Mouse (Mus musculus) liver, embryonic 15.5 days (tissue): ENCODE results near the gene Fstl4. TPM values are rescaled to one million over a fixed set of nuclear protein-coding genes. Genes with fewer than 3 reads are reported as not detected.

Experiments used
- ATAC-seq: fragments of 200-750 bp; cut with Nextera tagmentation; 2 replicates; pipeline ENCODE4 v1.8.0; 2017; ENCODE audit warnings: moderate number of reproducible peaks, mild to moderate bottlenecking, moderate library complexity; ENCODE audit not compliant: insufficient read depth
- H3K27ac ChIP-seq: fragments of 300-500 bp; sonication (generic); replicated peaks from 2 replicates; pipeline ENCODE4 v1.5.1; 2015; ENCODE audit warnings: mild to moderate bottlenecking, inconsistent platforms
- H3K27me3 ChIP-seq: fragments of 300-500 bp; sonication (generic); 2 replicates; pipeline ENCODE4 v1.6.1; 2015; ENCODE audit warnings: mild to moderate bottlenecking, inconsistent platforms
- H3K36me3 ChIP-seq: fragments of 300-500 bp; sonication (generic); replicated peaks from 2 replicates; pipeline ENCODE4 v1.6.1; 2015; ENCODE audit warnings: moderate library complexity, mild to moderate bottlenecking, inconsistent platforms
- H3K4me1 ChIP-seq: fragments of 300-500 bp; sonication (generic); replicated peaks from 2 replicates; pipeline ENCODE4 v1.6.1; 2015; ENCODE audit warnings: inconsistent platforms
- H3K4me2 ChIP-seq: fragments of 300-500 bp; sonication (generic); 2 replicates; pipeline ENCODE4 v1.6.1; 2015; ENCODE audit warnings: moderate library complexity, mild to moderate bottlenecking, inconsistent platforms
- H3K4me3 ChIP-seq: fragments of 300-500 bp; sonication (generic); replicated peaks from 2 replicates; pipeline ENCODE4 v1.5.1; 2015; ENCODE audit warnings: mild to moderate bottlenecking, inconsistent platforms
- H3K9ac ChIP-seq: fragments of 300-500 bp; sonication (generic); 2 replicates; pipeline ENCODE4 v1.6.1; 2015; ENCODE audit warnings: moderate library complexity, mild to moderate bottlenecking, inconsistent platforms
- H3K9me3 ChIP-seq: fragments of 300-500 bp; sonication (generic); replicated peaks from 2 replicates; pipeline ENCODE4 v1.6.1; 2016; ENCODE audit warnings: inconsistent platforms
- WGBS: fragments of 180-500 bp; shearing (Covaris S2); methylation state at CpG from one replicate; pipeline ENCODE4 v1.1.7; 2015; ENCODE audit warnings: mixed read lengths; ENCODE audit not compliant: insufficient replicate concordance; 5-methylcytosine and 5-hydroxymethylcytosine counted together
- polyA plus RNA-seq: library from polyadenylated mRNA; unstranded; fragments of >200 nt; fragmentation: Nextera tagmentation; extraction: Ambion mirVana; gene quantifications from 2 replicates; pipeline ENCODE4 v1.2.1, GENCODE M21; 2015

The Fstl4 gene
- polyA plus RNA-seq, 1 experiment from 2014 or later, result 0.13 TPM

GRCm38 (mm10) chr11:53025686-53026085 lies 261.3 kb downstream of the Fstl4 start:
- ATAC-seq, result no peak
- Histone ChIP-seq H3K4me1 (no peaks in the 10 kb centered on the region), H3K27ac (no peak overlapping the region), H3K27me3 (no peaks in the 10 kb centered on the region), H3K36me3 (no peaks in the 10 kb centered on the region), H3K9me3 (no peaks in the 10 kb centered on the region), H3K4me2 (no peak overlapping the region), H3K4me3 (no peak overlapping the region), H3K9ac (no peak overlapping the region)
- 94% methylated on average over 6 of the region's 6 CpGs for WGBS

- no peaks in the 10 kb centered on the region for H3K9me3 ChIP-seq
- H3K27me3 ChIP-seq, result no peaks in the 10 kb centered on the region
- H3K36me3 ChIP-seq, result no peaks in the 10 kb centered on the region
- no peaks in the 10 kb centered on the region for H3K4me1 ChIP-seq
- WGBS, result 58% methylated on average over 7 of the region's 7 CpGs
- no peak overlapping the region for H3K4me2 ChIP-seq
- H3K9ac ChIP-seq, result no peak overlapping the region
- no peak overlapping the region for H3K27ac ChIP-seq
- H3K4me3 ChIP-seq, result no peak overlapping the region
- ATAC-seq, result no peak
Observed at GRCm38 (mm10) chr11:53028421-53029168, 264.2 kb downstream of the Fstl4 start.

GRCm38 (mm10) chr11:53031777-53032176 lies 267.3 kb downstream of the Fstl4 start:
- H3K36me3 ChIP-seq, result no peaks in the 10 kb centered on the region
- WGBS, result 59% methylated on average over 4 of the region's 4 CpGs
- H3K9ac ChIP-seq, result no peak overlapping the region
- no peak overlapping the region for H3K4me3 ChIP-seq
- H3K4me1 ChIP-seq, result no peaks in the 10 kb centered on the region
- no peak overlapping the region for H3K4me2 ChIP-seq
- H3K27ac ChIP-seq, result no peak overlapping the region
- no peaks in the 10 kb centered on the region for H3K9me3 ChIP-seq
- no peaks in the 10 kb centered on the region for H3K27me3 ChIP-seq
- ATAC-seq, result no peak

- Histone ChIP-seq H3K4me1 (no peaks in the 10 kb centered on the region), H3K4me2 (no peak overlapping the region), H3K9me3 (no peaks in the 10 kb centered on the region), H3K4me3 (no peak overlapping the region), H3K27ac (no peak overlapping the region), H3K36me3 (no peaks in the 10 kb centered on the region), H3K27me3 (no peaks in the 10 kb centered on the region), H3K9ac (no peak overlapping the region)
- no peak for ATAC-seq
- WGBS, result 26% methylated on average over 4 of the region's 4 CpGs
Observed at GRCm38 (mm10) chr11:53032336-53032735, 267.9 kb downstream of the Fstl4 start.

GRCm38 (mm10) chr11:53035414-53035813 lies 271.0 kb downstream of the Fstl4 start:
- H3K27me3 ChIP-seq, result no peaks in the 10 kb centered on the region
- WGBS, result 71% methylated on average over 7 of the region's 7 CpGs
- H3K27ac ChIP-seq, result no peak overlapping the region
- ATAC-seq, result no peak
- H3K4me2 ChIP-seq, result no peak overlapping the region
- no peak overlapping the region for H3K4me3 ChIP-seq
- no peaks in the 10 kb centered on the region for H3K9me3 ChIP-seq
- no peak overlapping the region for H3K9ac ChIP-seq
- H3K4me1 ChIP-seq, result no peaks in the 10 kb centered on the region
- no peaks in the 10 kb centered on the region for H3K36me3 ChIP-seq

GRCm38 (mm10) chr11:53046850-53047249 lies 282.4 kb downstream of the Fstl4 start:
- H3K9ac ChIP-seq, result no peak overlapping the region

GRCm38 (mm10) chr11:53054151-53054550 lies 289.7 kb downstream of the Fstl4 start:
- Histone ChIP-seq H3K4me1 (no peaks in the 10 kb centered on the region), H3K9me3 (no peaks in the 10 kb centered on the region), H3K27ac (no peak overlapping the region), H3K4me3 (no peak overlapping the region), H3K36me3 (no peaks in the 10 kb centered on the region), H3K4me2 (no peak overlapping the region), H3K27me3 (no peaks in the 10 kb centered on the region), H3K9ac (no peak overlapping the region)
- no peak for ATAC-seq
- WGBS, result 15% methylated on average over 5 of the region's 5 CpGs

More at GRCm38 (mm10) chr11:53046850-53047249, 282.4 kb downstream of the Fstl4 start:
- Histone ChIP-seq H3K9me3 (no peaks in the 10 kb centered on the region), H3K36me3 (no peaks in the 10 kb centered on the region), H3K4me1 (no peaks in the 10 kb centered on the region), H3K27me3 (no peaks in the 10 kb centered on the region), H3K4me3 (no peak overlapping the region), H3K4me2 (no peak overlapping the region), H3K27ac (no peak overlapping the region)
- WGBS, result 62% methylated on average over 6 of the region's 6 CpGs
- ATAC-seq, result no peak

- Histone ChIP-seq H3K4me2 (no peak overlapping the region), H3K9ac (no peak overlapping the region), H3K27me3 (no peaks in the 10 kb centered on the region), H3K4me3 (no peak overlapping the region), H3K4me1 (no peaks in the 10 kb centered on the region), H3K27ac (no peak overlapping the region), H3K36me3 (no peaks in the 10 kb centered on the region), H3K9me3 (no peaks in the 10 kb centered on the region)
- 60% methylated on average over 6 of the region's 6 CpGs for WGBS
- no peak for ATAC-seq
Observed at GRCm38 (mm10) chr11:53055896-53056295, 291.5 kb downstream of the Fstl4 start.

GRCm38 (mm10) chr11:53056781-53057180 lies 292.3 kb downstream of the Fstl4 start:
- Histone ChIP-seq H3K27me3 (no peaks in the 10 kb centered on the region), H3K4me1 (no peaks in the 10 kb centered on the region), H3K36me3 (no peaks in the 10 kb centered on the region), H3K4me3 (no peak overlapping the region), H3K27ac (no peak overlapping the region), H3K9me3 (no peaks in the 10 kb centered on the region), H3K9ac (no peak overlapping the region), H3K4me2 (no peak overlapping the region)
- WGBS, result 68% methylated on average over 6 of the region's 6 CpGs
- no peak for ATAC-seq

- Histone ChIP-seq H3K4me3 (no peak overlapping the region), H3K27ac (no peak overlapping the region), H3K36me3 (no peaks in the 10 kb centered on the region), H3K9me3 (no peaks in the 10 kb centered on the region), H3K9ac (no peak overlapping the region), H3K27me3 (no peaks in the 10 kb centered on the region), H3K4me2 (no peak overlapping the region), H3K4me1 (no peaks in the 10 kb centered on the region)
- 0 out of 2 replicates have a peak, but pooled peaks have one; percentile 22 for ATAC-seq
- 28% methylated on average over 17 of the region's 17 CpGs for WGBS
Observed at GRCm38 (mm10) chr11:53057821-53058553, 293.6 kb downstream of the Fstl4 start.

- H3K27me3 ChIP-seq, result no peaks in the 10 kb centered on the region
- H3K4me3 ChIP-seq, result no peak overlapping the region
- H3K9me3 ChIP-seq, result no peaks in the 10 kb centered on the region
- no peaks in the 10 kb centered on the region for H3K4me1 ChIP-seq
- H3K27ac ChIP-seq, result no peak overlapping the region
- H3K4me2 ChIP-seq, result no peak overlapping the region
- H3K9ac ChIP-seq, result no peak overlapping the region
- WGBS, result 9% methylated on average over 7 of the region's 7 CpGs
- no peak for ATAC-seq
- no peaks in the 10 kb centered on the region for H3K36me3 ChIP-seq
Observed at GRCm38 (mm10) chr11:53058557-53058956, 294.1 kb downstream of the Fstl4 start.
